Mouse (Mus musculus) small intestine, adult 2 months (tissue): ENCODE results near the gene Gm28047. TPM values are rescaled to one million over a fixed set of nuclear protein-coding genes. Genes with fewer than 3 reads are reported as not detected.

Experiments used
- H3K27ac ChIP-seq: fragments of 200-500 bp; 2 replicates; pipeline ENCODE4 v1.5.1; 2012; ENCODE audit warnings: low read depth, low read length, control low read depth, inconsistent platforms; ENCODE audit not compliant: insufficient read depth
- H3K27me3 ChIP-seq: fragments of 200-500 bp; 2 replicates; pipeline ENCODE4 v1.6.1; 2012; ENCODE audit warnings: mild to moderate bottlenecking, moderate library complexity, low read length, inconsistent platforms; ENCODE audit not compliant: control insufficient read depth, insufficient read depth
- H3K36me3 ChIP-seq: fragments of 200-500 bp; 2 replicates; pipeline ENCODE4 v1.6.1; 2012; ENCODE audit warnings: mild to moderate bottlenecking, low read length, control low read depth, inconsistent platforms; ENCODE audit not compliant: control insufficient read depth, insufficient read depth
- H3K4me1 ChIP-seq: fragments of 200-500 bp; 2 replicates; pipeline ENCODE4 v1.6.1; 2012; ENCODE audit warnings: low read length, inconsistent platforms, mixed read lengths; ENCODE audit not compliant: control insufficient read depth, insufficient read depth, insufficient read length
- H3K4me3 ChIP-seq: fragments of 200-500 bp; 2 replicates; pipeline ENCODE4 v1.5.1; 2012; ENCODE audit warnings: low read depth, mild to moderate bottlenecking, control low read depth, inconsistent platforms, low read length, moderate library complexity
- CTCF ChIP-seq: fragments of 200-500 bp; IDR thresholded peaks from 2 replicates; pipeline ENCODE4 v1.5.1; 2012; ENCODE audit warnings: low read depth, mild to moderate bottlenecking, control low read depth, inconsistent platforms, low read length, moderate library complexity, mixed read lengths; ENCODE audit not compliant: insufficient replicate concordance, insufficient read length; ENCODE audit errors: extremely low read depth
- POLR2A ChIP-seq: fragments of 200-500 bp; IDR thresholded peaks from 2 replicates; pipeline ENCODE4 v1.6.1; 2012; ENCODE audit warnings: low read depth, mild to moderate bottlenecking, control low read depth, inconsistent platforms, low read length, moderate library complexity
- WGBS: fragments of 180-500 bp; shearing (Covaris S2); methylation state at CpG from one replicate; pipeline ENCODE4 v1.1.7; 2018; 5-methylcytosine and 5-hydroxymethylcytosine counted together
- polyA plus RNA-seq: library from polyadenylated mRNA; depleted of rRNA; stranded (reverse); fragments of >200 nt; gene quantifications from 2 replicates; pipeline ENCODE4 v1.2.3, GENCODE M21; 2012; rRNA removed

Gene Gm28047
- not detected in 2 replicates for polyA plus RNA-seq

DNA sequence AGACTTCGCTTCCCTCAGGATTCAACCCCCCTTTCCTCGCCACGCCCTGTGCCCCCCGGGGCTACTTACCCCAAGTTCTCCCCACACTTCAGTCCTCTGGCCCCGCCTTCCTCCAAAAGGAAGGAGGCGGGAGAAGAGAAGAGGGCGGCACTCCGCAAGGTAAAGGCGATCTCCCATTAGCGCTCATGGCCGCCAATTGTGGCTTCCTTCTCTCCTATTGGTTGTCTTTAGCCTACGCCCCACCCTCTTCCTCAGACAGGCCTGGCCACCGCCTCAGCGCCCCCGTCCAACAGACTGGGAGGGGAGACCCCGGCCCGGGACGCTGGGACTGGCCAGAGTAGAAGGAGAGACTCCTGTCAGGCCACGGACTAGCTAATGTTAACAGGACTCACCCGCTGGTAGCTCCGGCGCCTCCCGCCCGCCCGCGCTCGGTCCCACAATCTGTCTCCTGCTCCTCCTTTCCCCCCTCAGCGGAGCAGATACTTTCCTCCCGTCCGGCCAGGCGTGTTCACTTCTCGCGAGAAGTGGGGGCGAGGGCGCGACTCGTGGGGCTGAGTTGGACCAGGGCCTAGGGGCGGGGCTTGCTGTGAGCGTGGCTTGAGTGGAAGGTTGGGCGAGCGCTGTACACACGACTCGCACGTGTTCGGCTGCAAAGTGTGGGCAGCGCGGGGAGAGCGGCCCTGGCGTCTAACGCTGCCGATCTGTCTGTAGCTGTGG, at the start of gene Gm28047, which contains the start of gene Atf7:
Gm28047 (minus strand) TSS at position 98 of the 717 bp plus-strand sequence.
Atf7 (minus strand) TSS at position 495 of the 717 bp plus-strand sequence.
- H3K4me1 ChIP-seq: 0 out of 2 replicates have a peak, but pooled peaks cover 2% of the 10 kb centered on the region
- no peak for TF ChIP-seq CTCF
- peak; percentile 61 for TF ChIP-seq POLR2A
- under 1% methylated on average over 51 of the region's 51 CpGs for WGBS
- H3K27me3 ChIP-seq: no peaks in the 10 kb centered on the region
- peak within 1 kb of the TSS; percentile 78 for H3K4me3 ChIP-seq
- H3K36me3 ChIP-seq: peaks cover 1% of the 10 kb centered on the region; the same call in 1 of the 2 replicates
- H3K27ac ChIP-seq: peak within 1 kb of the TSS; percentile 90

GRCm38 (mm10) chr15:102673548-102673947, 48.7 kb upstream of the Gm28047 start:
- Histone ChIP-seq H3K36me3 (no peaks in the 10 kb centered on the region), H3K27ac (peak overlapping the region; percentile 37; the same call in 1 of the 2 replicates), H3K27me3 (peaks cover 6% of the 10 kb centered on the region), H3K4me1 (peaks cover 9% of the 10 kb centered on the region), H3K4me3 (peak overlapping the region; percentile 10; the same call in 1 of the 2 replicates)
- WGBS: 28% methylated on average over 10 of the region's 10 CpGs
- TF ChIP-seq POLR2A: peak; percentile 27; the same call in 1 of the 2 replicates
- TF ChIP-seq CTCF: no peak

GRCm38 (mm10) chr15:102672215-102673071, 47.6 kb upstream of the Gm28047 start, which contains the start of gene Atp5g2:
Gene Atp5g2 (minus strand): TSS chr15:102672352.
- TF ChIP-seq POLR2A (no peak), CTCF (no peak)
- Histone ChIP-seq H3K4me1 (peaks cover 9% of the 10 kb centered on the region), H3K27me3 (peaks cover 6% of the 10 kb centered on the region), H3K4me3 (peak within 1 kb of the TSS; percentile 79), H3K27ac (peak within 1 kb of the TSS; percentile 68), H3K36me3 (0 out of 2 replicates have a peak, but pooled peaks cover 1% of the 10 kb centered on the region)
- 12% methylated on average over 37 of the region's 37 CpGs for WGBS

DNA sequence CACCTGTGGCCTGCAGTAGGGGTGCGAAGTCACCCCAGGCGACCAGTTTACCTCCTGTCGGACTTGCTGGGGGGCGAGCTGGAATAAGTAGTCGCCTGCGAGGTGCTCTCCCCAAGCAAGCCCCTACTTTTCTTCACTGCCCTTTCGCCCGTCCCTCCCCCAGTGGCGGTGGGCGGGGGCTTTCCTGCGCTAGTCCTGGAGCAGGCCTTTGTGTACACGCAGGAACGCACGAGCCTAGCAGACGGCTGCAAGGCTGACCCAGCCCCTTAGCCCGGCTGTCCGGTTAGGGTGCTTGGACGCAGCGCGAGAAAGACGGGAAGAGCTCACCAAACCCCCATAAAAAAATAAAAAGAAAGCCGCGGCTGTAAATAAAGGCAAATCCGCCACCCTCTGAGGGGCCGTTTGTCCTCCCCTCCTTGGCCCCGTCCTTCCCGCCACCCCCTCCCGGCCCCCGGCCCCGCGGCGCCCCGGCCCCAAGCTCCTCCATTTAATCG, 46.9 kb upstream of the Gm28047 start:
- Histone ChIP-seq H3K4me3 (peak overlapping the region; percentile 60), H3K4me1 (peaks cover 9% of the 10 kb centered on the region), H3K27ac (peak overlapping the region; percentile 68), H3K36me3 (peaks cover 8% of the 10 kb centered on the region; the same call in 1 of the 2 replicates), H3K27me3 (peaks cover 6% of the 10 kb centered on the region)
- TF ChIP-seq CTCF (no peak), POLR2A (peak; percentile 28; the same call in 1 of the 2 replicates)
- 2% methylated on average over 34 of the region's 34 CpGs for WGBS

DNA sequence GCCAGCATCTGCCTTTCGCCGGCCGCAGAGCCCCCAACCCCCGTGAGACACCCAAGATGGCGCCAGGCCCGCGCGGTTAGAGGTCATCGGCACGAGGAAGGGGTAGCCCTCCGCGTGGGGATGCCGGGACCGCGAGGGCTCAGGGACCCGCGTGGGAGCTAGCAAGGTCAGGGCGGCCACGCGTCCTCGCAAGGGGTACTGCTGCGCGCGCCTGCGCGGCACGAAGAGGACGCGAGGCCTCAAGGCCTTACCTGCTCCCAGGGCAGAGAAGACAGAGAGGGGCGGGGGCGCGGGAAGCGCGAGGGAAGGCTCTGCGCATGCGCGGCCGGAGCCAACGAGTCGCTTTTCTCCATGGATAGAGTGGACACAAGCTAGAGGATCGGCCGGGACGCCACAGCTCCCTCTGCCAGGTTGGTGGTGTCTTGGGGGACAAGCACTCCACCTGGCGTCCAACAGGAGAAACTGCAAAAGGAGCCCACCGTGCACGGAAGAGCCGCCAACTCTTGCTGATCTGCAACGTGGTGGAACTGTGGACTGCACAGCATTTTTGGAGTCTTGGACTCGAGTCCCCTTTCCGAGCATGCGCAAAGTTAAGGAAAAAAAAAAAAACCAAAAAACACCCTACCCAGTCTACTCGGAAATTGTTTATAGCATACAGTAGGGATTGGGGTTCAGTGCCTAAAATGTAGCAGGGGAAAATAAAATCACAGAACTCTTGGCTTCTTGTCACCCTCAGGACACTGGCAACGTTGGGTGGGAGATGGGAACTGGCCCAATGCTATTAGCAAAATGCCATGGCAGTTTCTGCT, 46.1 kb upstream of the Gm28047 start:
- Histone ChIP-seq H3K36me3 (peaks cover 13% of the 10 kb centered on the region; the same call in 1 of the 2 replicates), H3K27me3 (peaks cover 6% of the 10 kb centered on the region), H3K27ac (peak overlapping the region; percentile 75), H3K4me3 (peak overlapping the region; percentile 79), H3K4me1 (peaks cover 9% of the 10 kb centered on the region)
- TF ChIP-seq POLR2A (peak; percentile 66; the same call in 1 of the 2 replicates), CTCF (peak; percentile 100)
- WGBS: under 1% methylated on average over 53 of the region's 53 CpGs

DNA sequence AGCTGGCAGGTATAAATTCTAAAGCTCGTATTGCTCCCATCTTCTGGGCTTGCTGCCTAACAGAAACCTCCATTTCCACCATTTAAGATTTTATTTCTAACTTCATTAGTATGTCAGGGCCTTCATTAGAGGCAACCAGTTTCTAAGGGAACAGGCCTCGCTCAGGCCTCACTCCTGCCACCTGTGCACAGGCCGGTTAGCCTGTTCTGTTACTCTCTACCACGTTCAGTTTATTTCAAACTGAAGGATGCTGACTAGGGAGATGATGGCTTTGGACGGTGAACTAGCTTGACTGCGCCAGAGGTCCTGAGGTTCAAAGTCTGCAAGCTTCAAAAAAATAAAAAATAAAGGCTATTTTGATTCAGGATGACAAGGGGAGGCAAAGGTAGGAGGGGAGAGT, 45.4 kb upstream of the Gm28047 start:
- 2% methylated on average over 6 of the region's 6 CpGs for WGBS
- peak overlapping the region; percentile 79 for H3K4me3 ChIP-seq
- TF ChIP-seq CTCF (no peak), POLR2A (no peak)
- peaks cover 16% of the 10 kb centered on the region for H3K36me3 ChIP-seq
- H3K27ac ChIP-seq: peak overlapping the region; percentile 75
- H3K27me3 ChIP-seq: peaks cover 6% of the 10 kb centered on the region
- peaks cover 9% of the 10 kb centered on the region for H3K4me1 ChIP-seq
